In genomic region chrX:67282951-67283350, GRCm38 (mm10) we compare ENCODE assay signal across 13 mouse cellular contexts.
"Had no signal": no experiment of that assay in that cellular context is flagged by ENCODE, and none has a peak within 500 bp of the region (broad histone marks: within the 10 kb centered on the region; RNA-seq: fewer than 3 reads in every experiment).

No protein-coding gene starts in this region.

- H3K27ac ChIP-seq: limb, embryonic 12.5 days; liver, embryonic 13.5 days; lung, embryonic 15.5 days; neural tube, embryonic 13.5 days had no signal

- H3K4me3 ChIP-seq: limb, embryonic 12.5 days; liver, embryonic 13.5 days; lung, embryonic 15.5 days; neural tube, embryonic 13.5 days had no signal

- H3K4me2 ChIP-seq: limb, embryonic 12.5 days; liver, embryonic 13.5 days; lung, embryonic 15.5 days; neural tube, embryonic 13.5 days had no signal

- H3K9me3 ChIP-seq: limb, embryonic 12.5 days; liver, embryonic 13.5 days; lung, embryonic 15.5 days; neural tube, embryonic 13.5 days had no signal

- H3K36me3 ChIP-seq: limb, embryonic 12.5 days; liver, embryonic 13.5 days; lung, embryonic 15.5 days; neural tube, embryonic 13.5 days had no signal

- H3K4me1 ChIP-seq: limb, embryonic 12.5 days; liver, embryonic 13.5 days; lung, embryonic 15.5 days; neural tube, embryonic 13.5 days had no signal

- H3K9ac ChIP-seq: limb, embryonic 12.5 days; liver, embryonic 13.5 days; liver, postnatal 0 days; lung, embryonic 15.5 days; neural tube, embryonic 13.5 days had no signal

- DNase-seq: kidney, adult 2 months; kidney, postnatal 25 days; liver; liver, embryonic 13.5 days; liver, postnatal 0 days; retina, postnatal 1 day; right cerebral cortex, postnatal 4 days; spleen, adult 18-20 months; thymus, adult 18-20 months; thymus, postnatal 14 days had no signal

- ATAC-seq: liver, postnatal 0 days had no signal

- H3K27me3 ChIP-seq: limb, embryonic 12.5 days; liver, embryonic 13.5 days; lung, embryonic 15.5 days; neural tube, embryonic 13.5 days had no signal
